Mouse (Mus musculus): ENCODE results near the gene Idh1. TPM values are rescaled to one million over a fixed set of nuclear protein-coding genes. Genes with fewer than 3 reads are reported as not detected.

Idh1 gene
- polyA plus RNA-seq, 1 experiment = 44.7 TPM

DNA sequence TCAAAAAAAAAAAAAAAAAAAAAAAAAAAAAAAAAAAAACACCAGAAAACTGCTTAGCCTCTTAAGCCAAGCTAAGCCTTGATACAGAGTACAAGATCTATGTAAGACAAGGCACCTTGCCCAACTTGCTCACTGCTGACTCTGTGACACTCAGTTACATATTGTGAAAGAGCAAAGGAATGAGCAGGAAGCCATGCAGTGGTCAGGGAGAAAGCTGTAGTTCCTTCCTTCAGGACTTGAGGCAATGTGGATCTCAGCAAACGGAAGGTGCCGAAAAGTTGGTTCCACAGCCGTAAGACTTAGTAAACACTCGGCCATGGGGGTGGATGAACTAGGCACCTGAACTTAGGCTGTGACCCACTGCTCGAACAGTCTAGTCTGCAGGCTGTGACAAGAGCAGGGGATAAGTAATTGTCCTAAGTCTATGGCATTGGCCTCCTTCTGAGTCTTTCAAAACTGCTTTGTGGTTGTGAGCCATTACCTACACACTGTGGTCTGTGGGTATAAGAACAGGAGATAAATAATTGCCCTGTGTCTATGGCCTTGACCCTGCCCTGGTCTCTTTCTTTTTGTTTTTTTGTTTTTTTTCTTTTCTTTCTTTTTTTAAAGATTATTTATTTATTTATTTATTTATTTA, 72.6 kb downstream of the Idh1 start:
- Histone ChIP-seq H3ac (ENCODE audit: control insufficient read depth, insufficient read length) (no peak overlapping the region), H3K27me3 (ENCODE audit: control insufficient read depth, insufficient read depth, insufficient read length) (no peaks in the 10 kb centered on the region), H3K4me2 (ENCODE audit: low read depth) (no peak overlapping the region), H3K79me2 (ENCODE audit: control insufficient read depth, insufficient read depth) (no peaks in the 10 kb centered on the region), H3K4me3 (no peak overlapping the region), H3K36me3 (ENCODE audit: control insufficient read depth, insufficient read depth) (no peaks in the 10 kb centered on the region)
- TF ChIP-seq USF1 (IDR thresholded peaks at IDR 0.05; ENCODE audit: low read depth) (no peak), CEBPB (IDR thresholded peaks at IDR 0.05; ENCODE audit: insufficient read depth, poor library complexity, severe bottlenecking) (no peak), MAX (IDR thresholded peaks at IDR 0.05; ENCODE audit: low read depth) (no peak), REST (IDR thresholded peaks at IDR 0.05; ENCODE audit: insufficient read depth, insufficient read length) (no peak), TCF3 (IDR thresholded peaks at IDR 0.05; ENCODE audit: insufficient read length, low read depth) (no peak)

GRCm38 (mm10) chr1:65112807-65113196, 73.5 kb downstream of the Idh1 start:
- H3ac ChIP-seq (ENCODE audit: control insufficient read depth, insufficient read length) = no peak overlapping the region
- H3K4me2 ChIP-seq (ENCODE audit: low read depth) = peak overlapping the region; percentile 96
- no peaks in the 10 kb centered on the region for H3K27me3 ChIP-seq (ENCODE audit: control insufficient read depth, insufficient read depth, insufficient read length)
- peak overlapping the region; percentile 12 for H3K4me3 ChIP-seq
- TF ChIP-seq USF1 (IDR thresholded peaks at IDR 0.05; ENCODE audit: low read depth) = no peak
- no peak for TF ChIP-seq MYOG (IDR thresholded peaks at IDR 0.05; ENCODE audit: control insufficient read depth in 1 of 3, insufficient read depth in 1 of 3, insufficient read length in 2 of 3, low read depth in 2 of 3)
- peak in 1 of 3 experiments; percentile 44 for TF ChIP-seq MYOD1 (IDR thresholded peaks at IDR 0.05; ENCODE audit: control insufficient read depth in 1 of 3, insufficient read length in 2 of 3, low read depth in 2 of 3)
- H3K79me2 ChIP-seq (ENCODE audit: control insufficient read depth, insufficient read depth) = no peaks in the 10 kb centered on the region
- H3K36me3 ChIP-seq (ENCODE audit: control insufficient read depth, insufficient read depth) = no peaks in the 10 kb centered on the region

DNA sequence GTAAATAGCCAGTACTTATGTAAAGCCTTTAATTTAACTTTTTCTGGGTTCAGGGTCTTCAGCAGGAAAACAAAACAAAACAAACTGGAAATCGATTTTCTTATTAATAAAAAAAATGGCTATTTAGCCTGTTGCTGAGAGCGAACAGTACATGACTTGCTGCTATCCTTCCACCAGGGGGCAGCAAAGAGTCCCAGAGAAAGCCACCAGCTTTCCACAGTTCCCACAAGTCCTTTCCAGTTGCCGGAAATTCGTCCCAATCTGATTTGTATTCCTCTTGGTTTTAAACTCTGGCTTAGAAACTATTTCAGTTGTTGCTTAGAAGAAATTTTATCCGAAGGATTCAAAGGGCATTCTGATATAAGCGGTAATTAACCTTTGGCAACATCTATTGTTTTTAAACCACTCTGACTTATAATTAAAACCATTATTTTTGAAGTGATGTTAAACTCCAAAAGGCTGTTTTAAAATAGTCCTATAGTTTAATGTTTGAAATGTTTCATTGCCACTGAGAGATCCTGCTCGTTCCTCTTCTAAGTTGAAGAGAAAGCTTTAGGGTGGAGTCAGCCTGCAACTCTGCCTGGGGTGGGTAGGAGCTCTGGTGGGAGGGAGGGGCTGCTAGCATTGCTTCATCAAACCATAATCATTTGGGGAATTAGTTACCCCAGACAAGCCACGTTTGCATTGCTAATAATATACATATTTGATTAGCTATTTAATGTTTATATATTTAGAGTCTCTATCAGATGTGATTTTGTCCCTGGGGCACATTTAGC, 74.1 kb downstream of the Idh1 start:
- Histone ChIP-seq H3K27me3 (ENCODE audit: control insufficient read depth, insufficient read depth, insufficient read length) (no peaks in the 10 kb centered on the region), H3K36me3 (ENCODE audit: control insufficient read depth, insufficient read depth) (no peaks in the 10 kb centered on the region), H3K4me3 (peak overlapping the region; percentile 12), H3K4me2 (ENCODE audit: low read depth) (peak overlapping the region; percentile 96), H3K79me2 (ENCODE audit: control insufficient read depth, insufficient read depth) (no peaks in the 10 kb centered on the region), H3ac (ENCODE audit: control insufficient read depth, insufficient read length) (no peak overlapping the region)
- TF ChIP-seq REST (IDR thresholded peaks at IDR 0.05; ENCODE audit: insufficient read depth, insufficient read length) (no peak), CEBPB (IDR thresholded peaks at IDR 0.05; ENCODE audit: insufficient read depth, poor library complexity, severe bottlenecking) (0 out of 2 replicates have a peak, but pooled peaks have one; percentile 19)

GRCm38 (mm10) chr1:65109756-65110435, 76.4 kb downstream of the Idh1 start:
- TF ChIP-seq TCF12 (IDR thresholded peaks at IDR 0.05; ENCODE audit: insufficient read depth, poor library complexity, severe bottlenecking) (no peak), USF1 (IDR thresholded peaks at IDR 0.05; ENCODE audit: low read depth) (no peak), POLR2A (IDR thresholded peaks at IDR 0.05; ENCODE audit: insufficient read length, low read depth) (no peak), REST (IDR thresholded peaks at IDR 0.05; ENCODE audit: insufficient read depth, insufficient read length) (no peak), CEBPB (IDR thresholded peaks at IDR 0.05; ENCODE audit: insufficient read depth, poor library complexity, severe bottlenecking) (no peak), TCF3 (IDR thresholded peaks at IDR 0.05; ENCODE audit: insufficient read length, low read depth) (no peak), MYOG (IDR thresholded peaks at IDR 0.05; ENCODE audit: control insufficient read depth in 1 of 3, insufficient read depth in 1 of 3, insufficient read length in 2 of 3, low read depth in 2 of 3) (no peak), E2F4 (IDR thresholded peaks at IDR 0.05; ENCODE audit: insufficient read depth) (no peak), MYOD1 (IDR thresholded peaks at IDR 0.05; ENCODE audit: control insufficient read depth in 1 of 3, insufficient read length in 2 of 3, low read depth in 2 of 3) (no peak), MAX (IDR thresholded peaks at IDR 0.05; ENCODE audit: low read depth) (no peak), SRF (IDR thresholded peaks at IDR 0.05; ENCODE audit: control insufficient read depth, insufficient read length, low read depth) (no peak), POLR2AphosphoS2 (IDR thresholded peaks at IDR 0.05; ENCODE audit: insufficient read length, low read depth) (no peak)
- H3K79me2 ChIP-seq (ENCODE audit: control insufficient read depth, insufficient read depth) = no peaks in the 10 kb centered on the region
- H3K4me2 ChIP-seq (ENCODE audit: low read depth) = no peak overlapping the region
- no peaks in the 10 kb centered on the region for H3K27me3 ChIP-seq (ENCODE audit: control insufficient read depth, insufficient read depth, insufficient read length)
- H3K4me3 ChIP-seq = no peak overlapping the region
- no peak overlapping the region for H3ac ChIP-seq (ENCODE audit: control insufficient read depth, insufficient read length)
- no peaks in the 10 kb centered on the region for H3K36me3 ChIP-seq (ENCODE audit: control insufficient read depth, insufficient read depth)

DNA sequence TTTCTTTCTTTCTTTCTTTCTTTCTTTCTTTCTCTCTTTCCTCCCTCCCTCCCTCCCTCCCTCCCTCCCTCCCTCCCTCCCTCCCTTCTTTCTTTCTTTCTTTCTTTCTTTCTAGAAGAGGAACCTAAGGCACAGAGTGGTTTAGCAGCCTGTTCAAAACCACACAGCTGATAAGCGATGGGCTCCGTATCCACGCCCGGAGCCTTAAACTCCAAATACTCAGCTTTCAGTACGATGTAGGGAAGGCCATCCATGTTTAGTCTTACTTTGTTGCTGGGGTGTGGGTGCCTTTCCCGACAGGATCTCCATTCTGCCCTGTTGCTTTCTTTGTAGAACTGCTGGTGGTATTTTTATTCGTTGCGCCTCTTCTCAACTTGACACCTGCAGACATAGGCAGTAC, 77.1 kb downstream of the Idh1 start:
- Histone ChIP-seq H3K4me3 (no peak overlapping the region), H3K27me3 (ENCODE audit: control insufficient read depth, insufficient read depth, insufficient read length) (no peaks in the 10 kb centered on the region)

More for the DNA sequence above, 77.1 kb downstream of the Idh1 start:
- Histone ChIP-seq H3ac (ENCODE audit: control insufficient read depth, insufficient read length) (no peak overlapping the region), H3K4me2 (ENCODE audit: low read depth) (no peak overlapping the region), H3K36me3 (ENCODE audit: control insufficient read depth, insufficient read depth) (no peaks in the 10 kb centered on the region), H3K79me2 (ENCODE audit: control insufficient read depth, insufficient read depth) (no peaks in the 10 kb centered on the region)
- TF ChIP-seq MYOD1 (IDR thresholded peaks at IDR 0.05; ENCODE audit: control insufficient read depth in 1 of 3, insufficient read length in 2 of 3, low read depth in 2 of 3) = no peak
- no peak for TF ChIP-seq POLR2AphosphoS2 (IDR thresholded peaks at IDR 0.05; ENCODE audit: insufficient read length, low read depth)
- TF ChIP-seq E2F4 (IDR thresholded peaks at IDR 0.05; ENCODE audit: insufficient read depth) = no peak

Other genes starting within 250 kb of the Idh1 start
- gene Plekhm3, start 229.7 kb downstream of the Idh1 start, polyA plus RNA-seq (2012; fragmentation: generic; extraction: Trizol) = 3.9 TPM
- not detected for gene Akr1cl, start 153.7 kb downstream of the Idh1 start, polyA plus RNA-seq (2012; fragmentation: generic; extraction: Trizol)
- gene Cryge, start 135.4 kb downstream of the Idh1 start, polyA plus RNA-seq (2012; fragmentation: generic; extraction: Trizol) = not detected
- not detected for gene Crygd, start 123.0 kb downstream of the Idh1 start, polyA plus RNA-seq (2012; fragmentation: generic; extraction: Trizol)
- not detected for gene Crygc, start 112.8 kb downstream of the Idh1 start, polyA plus RNA-seq (2012; fragmentation: generic; extraction: Trizol)
- not detected for gene Crygb, start 104.2 kb downstream of the Idh1 start, polyA plus RNA-seq (2012; fragmentation: generic; extraction: Trizol)
- gene Cryga, start 83.1 kb downstream of the Idh1 start, polyA plus RNA-seq (2012; fragmentation: generic; extraction: Trizol) = not detected
- gene Gm28845, start 66.9 kb downstream of the Idh1 start, polyA plus RNA-seq (2012; fragmentation: generic; extraction: Trizol) = not detected
- not detected for gene D630023F18Rik, start 63.3 kb downstream of the Idh1 start, polyA plus RNA-seq (2012; fragmentation: generic; extraction: Trizol)
- 4.2 TPM for gene Pikfyve, start 183 bp upstream of the Idh1 start, polyA plus RNA-seq (2012; fragmentation: generic; extraction: Trizol)
- 0.01 TPM for gene Pth2r, start 95.6 kb upstream of the Idh1 start, polyA plus RNA-seq (2012; fragmentation: generic; extraction: Trizol)

All from myocyte (in vitro differentiated cells).